Mouse (Mus musculus) layer of hippocampus, adult 2 months (tissue): ENCODE measurements around the gene Scrn1. TPM values are rescaled to one million over a fixed set of nuclear protein-coding genes. Genes with fewer than 3 reads are reported as not detected.

Source experiments
- DNase-seq, 2 experiments: peaks; one replicate each; pipeline ENCODE4 v3.0.0; 2022; ENCODE audit warnings: low spot score in 2 of 2
- H3K27ac ChIP-seq: fragments of 200-600 bp; 2 replicates; pipeline ENCODE4 v1.8.1; 2022
- H3K4me3 ChIP-seq: fragments of 200-600 bp; 2 replicates; pipeline ENCODE4 v1.8.1; 2022; ENCODE audit warnings: mild to moderate bottlenecking
- CTCF ChIP-seq: fragments of 200-600 bp; conservative IDR thresholded peaks from 2 replicates; pipeline ENCODE4 v1.8.1; 2022; ENCODE audit warnings: antibody characterized with exemption, mild to moderate bottlenecking, moderate library complexity
- long read RNA-seq, 2 experiments: library from polyadenylated mRNA; stranded (forward); transcript quantifications; one replicate each; pipeline ENCODE4 v2.0.0; 2021; ENCODE audit warnings: borderline mapping rate in 2 of 2
- total RNA-seq, 2 experiments: library from RNA; stranded (reverse); gene quantifications; 2 replicates each; pipeline ENCODE4 v1.2.3; 2021

The Scrn1 gene
- total RNA-seq: 10 to 100 TPM; 98.2 to 98.3 TPM
- long read RNA-seq, experiment 1, full-length matches to known transcripts: 92 of 121 reads
- long read RNA-seq, experiment 1, partial matches to known transcripts: 3 of 121 reads
- long read RNA-seq, experiment 1, other reads (novel, unspliced or antisense): 26 of 121 reads
- long read RNA-seq, experiment 2, full-length matches to known transcripts: 128 of 169 reads
- long read RNA-seq, experiment 2, partial matches to known transcripts: 11 of 169 reads
- long read RNA-seq, experiment 2, other reads (novel, unspliced or antisense): 30 of 169 reads

DNA sequence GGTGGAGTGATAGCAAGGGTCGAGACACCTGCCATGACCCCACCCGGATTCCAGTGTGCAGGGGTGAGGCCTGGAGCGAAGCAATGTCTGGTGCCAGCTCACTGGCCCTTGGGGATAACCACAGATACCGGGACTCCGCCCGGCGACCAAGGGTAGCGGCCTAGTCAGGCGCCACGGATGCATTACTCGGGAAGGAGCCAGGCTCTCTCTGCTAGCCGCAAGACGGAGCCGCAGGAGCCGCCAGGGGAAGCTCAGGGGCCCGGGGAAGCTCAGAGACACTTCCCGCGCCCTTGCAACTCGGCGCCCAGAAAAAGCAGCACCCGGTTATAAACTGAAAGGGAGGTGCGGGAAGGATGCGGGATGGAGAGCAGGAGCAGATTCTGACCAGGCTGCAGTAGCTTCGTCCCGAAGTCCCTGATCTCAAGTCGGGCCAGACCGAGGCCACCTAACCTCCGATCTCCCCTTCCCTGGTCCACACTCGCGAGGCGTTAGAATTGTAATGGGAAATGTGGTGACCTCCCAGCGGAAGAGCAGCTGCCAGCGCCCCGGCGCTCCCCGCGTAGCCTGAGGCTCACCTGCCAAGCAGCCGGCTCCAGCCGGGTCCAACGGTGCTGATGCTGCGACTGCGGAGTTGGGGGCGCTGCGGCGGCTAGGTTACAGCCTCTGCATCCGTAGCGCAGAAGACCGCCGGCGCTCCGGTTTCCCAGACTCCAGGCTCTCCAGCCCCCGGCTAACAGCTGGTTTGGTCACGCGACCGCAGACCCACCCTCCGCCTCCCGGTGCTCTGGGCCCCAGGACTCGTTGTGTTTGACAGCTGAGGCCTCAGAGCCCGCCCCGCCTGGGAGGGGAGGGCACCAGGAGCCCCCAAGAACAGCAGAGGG is at the start of gene Scrn1:
Gene Scrn1 (minus strand): TSS at position 825 of the 881 bp plus-strand sequence.
- peak within 1 kb of the TSS; percentile 64 for H3K4me3 ChIP-seq
- H3K27ac ChIP-seq: peak within 1 kb of the TSS; percentile 95
- DNase-seq: peak; percentile 74 to 77
- 0 out of 2 replicates have a peak, but pooled peaks have one; percentile 21 for TF ChIP-seq CTCF

DNA sequence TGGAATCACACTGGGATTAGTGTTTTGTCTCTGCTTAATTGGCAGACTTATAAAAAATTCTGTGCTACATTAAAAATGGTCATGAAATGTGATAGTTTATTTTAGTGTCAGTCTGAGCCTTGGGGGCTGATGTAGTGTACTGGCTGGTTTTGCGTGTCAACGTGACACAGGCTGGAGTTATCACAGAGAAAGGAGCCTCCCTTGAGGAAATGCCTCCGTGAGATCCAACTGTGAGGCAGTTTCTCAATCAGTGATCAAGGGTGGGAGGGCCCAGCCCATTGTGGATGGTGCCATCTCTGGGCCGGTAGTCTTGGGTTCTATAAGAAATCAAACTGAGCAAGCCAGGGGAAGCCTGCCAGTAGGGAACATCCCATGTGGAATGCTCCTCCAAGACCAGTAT is 40.0 kb upstream of the Scrn1 start:
- no peak for DNase-seq
- no peak for TF ChIP-seq CTCF
- Histone ChIP-seq H3K4me3 (no peak overlapping the region), H3K27ac (no peak overlapping the region)

DNA sequence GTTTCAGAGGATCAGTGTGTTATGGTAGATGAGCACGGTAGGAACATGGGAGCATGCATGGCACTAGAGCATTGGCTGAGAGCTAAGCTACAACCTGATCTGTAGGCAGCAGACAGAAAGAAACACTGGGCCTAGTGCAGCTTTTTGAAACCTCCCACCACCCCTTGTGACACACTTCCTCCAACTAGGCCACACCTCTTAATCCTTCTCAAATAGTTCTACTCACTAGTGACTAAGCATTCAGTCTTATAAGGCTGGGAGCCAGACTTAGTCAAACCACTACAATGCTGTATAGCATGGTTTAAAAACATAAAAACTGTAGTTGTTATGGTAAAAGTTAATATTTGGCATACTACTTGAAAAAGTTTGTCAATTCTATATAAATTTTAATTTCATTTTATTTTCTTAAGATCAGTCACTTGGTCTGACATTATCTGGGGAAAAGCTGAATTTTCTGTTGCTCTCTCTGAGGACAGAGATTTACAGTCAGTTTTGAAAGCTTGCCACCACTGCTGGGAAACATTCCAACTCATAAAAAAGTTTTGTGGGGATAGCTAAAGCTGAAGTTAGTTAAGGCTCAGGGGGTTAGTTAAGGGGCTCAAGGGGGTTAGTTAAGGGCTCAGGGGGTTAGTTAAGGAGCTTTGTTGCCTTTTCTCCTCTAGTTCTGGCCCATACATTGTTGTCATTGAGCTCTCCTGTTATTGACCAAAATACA is 37.9 kb upstream of the Scrn1 start:
- no peak for TF ChIP-seq CTCF
- no peak for DNase-seq
- Histone ChIP-seq H3K4me3 (no peak overlapping the region), H3K27ac (no peak overlapping the region)

DNA sequence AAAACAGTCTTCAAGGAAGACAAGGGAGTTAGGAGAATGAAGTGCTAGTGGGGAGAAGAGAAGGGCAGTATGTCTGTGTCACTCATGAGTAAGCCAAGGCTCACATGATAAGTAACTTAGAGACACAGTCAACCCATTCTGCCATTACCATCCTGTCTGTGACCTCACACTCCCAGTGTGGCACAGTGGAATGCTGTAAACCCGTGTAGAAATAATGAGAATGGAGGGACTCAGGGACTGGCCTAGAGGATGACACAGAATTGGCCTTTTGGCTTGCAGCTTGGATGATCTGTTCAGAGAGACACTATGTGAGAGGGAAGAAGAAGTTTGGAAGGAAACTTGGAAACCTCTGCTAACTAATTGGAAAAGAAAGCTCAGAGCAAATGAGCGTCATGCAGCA is 36.6 kb upstream of the Scrn1 start:
- no peak for TF ChIP-seq CTCF
- no peak for DNase-seq
- H3K27ac ChIP-seq: no peak overlapping the region
- no peak overlapping the region for H3K4me3 ChIP-seq

DNA sequence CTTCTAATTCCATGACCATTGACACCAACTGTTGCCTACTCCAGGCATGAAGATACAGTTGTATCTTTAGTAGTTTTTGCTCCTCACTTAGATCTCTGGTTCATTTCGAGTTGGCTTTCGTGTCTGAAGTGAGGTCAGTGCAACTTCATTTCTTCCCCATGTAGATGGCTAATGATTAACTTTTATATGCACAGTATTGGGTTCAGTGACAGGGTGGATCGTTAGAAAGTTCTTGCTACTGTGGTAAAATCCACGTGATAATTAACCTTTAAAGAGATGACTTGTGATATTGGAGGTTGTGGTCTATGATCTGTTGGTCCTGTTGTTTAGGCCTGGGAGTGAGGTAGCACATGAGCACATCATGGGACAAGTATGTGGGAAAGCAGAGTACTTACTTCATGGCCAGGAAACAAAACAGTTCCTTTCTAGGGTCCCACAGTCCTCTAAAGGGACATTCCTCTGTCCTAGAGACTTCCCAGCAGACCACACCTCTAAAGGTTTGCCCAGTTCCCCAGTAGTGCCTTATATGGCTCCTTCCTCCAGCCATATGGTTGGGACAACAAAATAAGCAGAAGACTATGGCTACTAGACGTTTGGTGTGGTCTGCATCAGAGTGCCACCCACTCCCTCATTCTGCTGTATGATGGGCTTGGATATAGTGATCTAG is 34.5 kb upstream of the Scrn1 start:
- DNase-seq: no peak
- Histone ChIP-seq H3K4me3 (no peak overlapping the region), H3K27ac (no peak overlapping the region)
- TF ChIP-seq CTCF: no peak

DNA sequence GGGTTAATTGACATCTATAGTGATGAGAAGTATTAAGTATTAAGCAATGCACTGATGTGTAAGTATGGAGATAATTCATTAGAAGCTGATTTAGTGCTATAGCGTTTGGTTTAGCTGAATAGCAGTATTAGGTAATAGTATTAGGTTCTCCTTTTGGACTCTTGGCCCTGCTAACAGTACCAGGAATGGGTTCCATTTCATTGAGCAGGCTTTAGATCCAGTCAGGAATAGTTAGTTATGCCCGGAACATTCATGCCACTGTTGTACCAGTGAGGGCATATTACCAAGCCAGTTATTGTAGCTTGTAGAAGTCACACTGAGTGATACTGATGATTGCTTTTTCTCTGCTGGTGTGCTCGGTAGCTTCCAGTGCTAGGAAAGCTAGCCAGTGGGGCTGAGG is 31.4 kb upstream of the Scrn1 start:
- H3K27ac ChIP-seq: no peak overlapping the region
- TF ChIP-seq CTCF: no peak
- DNase-seq: no peak
- H3K4me3 ChIP-seq: no peak overlapping the region

DNA sequence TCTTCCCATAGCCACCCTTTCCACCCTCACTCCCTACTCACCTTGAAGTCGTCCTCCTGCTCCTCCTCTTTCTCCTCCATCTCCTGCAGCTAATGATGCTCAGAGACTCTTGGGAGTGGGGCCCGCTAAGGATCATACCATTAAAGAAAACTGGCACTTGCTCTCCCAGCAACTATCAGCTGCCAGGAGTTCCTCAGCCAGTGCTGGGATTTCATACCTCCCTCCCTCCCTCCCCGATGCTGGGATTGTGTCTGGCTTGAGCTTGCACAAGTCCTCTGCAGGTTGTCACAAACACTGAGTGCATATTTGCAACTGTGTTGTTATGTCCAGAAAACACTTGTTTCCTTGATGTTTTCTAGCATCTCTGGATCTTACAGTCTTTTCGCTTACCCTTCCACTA is 30.9 kb upstream of the Scrn1 start, which contains the start of gene Fkbp14:
Gene Fkbp14 (minus strand): TSS at position 101 of the 400 bp plus-strand sequence.
- peak within 1 kb of the TSS; percentile 75; the same call in 1 of the 2 replicates for H3K4me3 ChIP-seq
- no peak for TF ChIP-seq CTCF
- DNase-seq: no peak
- H3K27ac ChIP-seq: 0 out of 2 replicates have a peak within 1 kb of the TSS, but pooled peaks have one; percentile 18

DNA sequence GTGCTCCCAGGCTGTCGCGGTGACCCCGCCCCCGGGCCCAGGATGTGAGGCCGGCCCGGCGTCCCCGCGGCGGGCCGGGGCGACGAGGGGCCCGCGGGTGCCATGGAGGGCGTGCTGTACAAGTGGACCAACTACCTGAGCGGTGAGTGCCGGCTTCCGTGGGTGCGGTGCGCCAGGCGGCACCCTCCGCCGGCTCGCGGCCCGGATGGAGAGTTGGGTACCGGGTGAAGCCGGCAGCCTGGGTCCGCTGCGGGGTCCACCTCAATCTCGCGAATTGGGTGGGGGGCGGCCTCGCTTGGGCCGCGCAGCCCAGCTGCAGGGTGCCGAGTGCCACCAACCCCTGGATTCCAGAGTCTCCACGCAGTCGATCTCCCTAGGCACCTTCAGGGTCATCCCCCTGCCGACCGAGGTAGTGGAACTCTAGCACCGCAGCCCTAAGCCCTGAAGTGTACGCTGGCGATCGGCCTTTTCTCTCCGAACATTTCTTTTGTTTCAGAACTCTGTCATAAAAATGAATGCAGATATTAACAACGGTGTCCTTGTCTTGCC is 29.1 kb upstream of the Scrn1 start:
- TF ChIP-seq CTCF: no peak
- Histone ChIP-seq H3K4me3 (peak overlapping the region; percentile 75), H3K27ac (peak overlapping the region; percentile 82)
- no peak for DNase-seq

DNA sequence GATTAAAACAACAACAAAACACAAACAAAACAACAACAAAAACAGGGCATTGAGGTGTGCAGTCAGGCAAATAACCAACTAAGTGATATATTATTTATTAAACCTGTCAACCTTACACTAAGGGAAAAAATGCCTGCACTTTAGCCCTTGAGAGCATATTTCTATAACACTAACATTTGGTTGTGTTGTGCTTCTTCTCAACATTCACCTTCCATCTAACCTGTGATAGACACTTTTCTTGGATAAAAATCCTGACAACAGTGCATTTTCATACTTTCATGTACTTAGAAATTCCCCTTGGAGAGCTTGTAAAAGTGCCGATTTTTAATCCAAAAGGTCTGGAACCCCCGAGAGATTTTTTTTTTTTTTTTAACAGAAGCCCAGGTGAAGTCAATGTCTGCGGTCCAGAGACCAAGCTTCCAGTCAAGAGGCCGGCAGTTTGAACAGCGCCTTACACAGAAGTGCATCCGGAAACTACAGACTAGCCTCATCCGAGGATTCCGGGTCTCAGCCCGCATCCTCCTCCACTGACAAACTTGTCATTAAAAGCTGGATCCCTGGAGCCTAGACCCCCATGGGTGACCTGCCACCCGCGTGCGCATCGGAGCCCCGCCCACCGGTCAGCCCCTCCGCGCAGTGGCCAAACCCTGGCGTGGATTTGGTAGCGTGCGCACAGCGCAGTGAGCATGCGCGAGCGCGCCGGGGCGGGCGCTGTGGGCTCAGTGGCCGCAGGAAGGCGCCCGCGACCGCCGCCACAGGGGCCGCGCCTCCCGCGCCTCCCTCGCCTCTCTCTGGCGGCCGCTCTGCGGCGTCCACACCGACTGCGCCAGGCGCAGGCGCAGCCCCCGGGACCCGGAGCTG is 28.4 kb upstream of the Scrn1 start, which contains the start of gene Plekha8:
Gene Plekha8 (plus strand): TSS at position 643 of the 861 bp plus-strand sequence.
- H3K4me3 ChIP-seq: peak within 1 kb of the TSS; percentile 75
- DNase-seq: peak; percentile 90 to 94
- H3K27ac ChIP-seq: peak within 1 kb of the TSS; percentile 82
- TF ChIP-seq CTCF: peak; percentile 52

DNA sequence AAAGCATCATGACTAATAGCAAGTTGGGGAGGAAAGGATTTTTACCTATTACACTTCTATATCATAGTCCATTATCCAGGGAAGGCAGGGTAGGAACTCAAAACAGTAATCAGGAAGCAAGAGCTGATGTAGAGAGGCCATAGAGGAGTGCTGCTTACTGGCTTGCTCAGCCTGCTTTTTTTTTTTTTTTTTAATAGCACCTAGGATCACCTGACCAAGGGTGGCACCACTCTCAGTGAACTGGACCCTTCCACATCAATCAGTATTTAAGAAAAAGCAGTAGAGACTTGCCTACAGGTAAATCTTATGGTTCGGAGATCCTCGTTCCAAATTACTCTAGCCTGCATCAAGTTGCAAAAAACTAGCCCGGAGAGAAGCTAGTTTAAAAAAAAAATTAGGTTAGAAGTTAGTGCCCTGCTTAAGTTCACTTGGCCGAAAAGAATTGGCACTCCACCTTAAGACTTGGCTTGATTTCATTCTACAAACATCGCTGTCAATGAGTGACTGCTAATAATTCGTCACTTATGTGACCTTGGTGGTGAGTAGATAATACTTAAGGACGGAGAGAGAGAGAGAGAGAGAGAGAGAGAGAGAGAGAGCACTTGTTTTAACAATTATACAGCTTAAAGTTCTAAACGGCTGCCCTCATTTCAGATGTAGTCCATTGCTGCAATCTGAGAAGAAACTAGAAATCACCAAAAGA is 27.6 kb upstream of the Scrn1 start:
- TF ChIP-seq CTCF: no peak
- peak overlapping the region; percentile 87 for H3K27ac ChIP-seq
- no peak for DNase-seq
- H3K4me3 ChIP-seq: peak overlapping the region; percentile 70
